Mouse (Mus musculus): ENCODE data around the gene Abhd12b.

The Abhd12b gene

DNA sequence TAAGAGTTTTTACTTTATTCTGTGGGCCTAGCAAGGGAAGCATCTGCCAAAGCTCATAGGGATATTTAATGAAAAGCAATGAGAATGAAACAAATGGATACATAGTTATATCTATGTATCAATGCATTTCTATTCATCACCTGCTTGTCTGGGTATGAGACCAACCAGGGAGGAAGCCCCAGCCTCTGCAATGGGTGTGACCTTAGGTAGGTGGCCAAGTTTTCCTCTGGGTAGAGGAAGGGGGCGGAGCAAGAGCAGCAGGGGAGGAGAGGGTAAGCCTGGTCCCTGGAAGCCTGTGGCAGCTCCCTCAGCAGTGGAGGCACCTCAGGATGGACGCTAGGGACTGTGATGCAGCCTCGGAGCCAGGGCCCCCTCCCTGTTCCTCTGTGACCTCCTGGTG is at the start of gene Abhd12b:
Gene Abhd12b (plus strand): TSS at position 301 of the 400 bp plus-strand sequence.
- H3K27me3 ChIP-seq (ENCODE audit: insufficient read depth, low read length) = peaks cover 14% of the 10 kb centered on the region; the same call in 1 of the 2 replicates
- no peaks in the 10 kb centered on the region for H3K9me3 ChIP-seq (ENCODE audit: low read length)
- no peak for TF ChIP-seq POU5F1 (IDR thresholded peaks at IDR 0.05; ENCODE audit: borderline replicate concordance, low read length)
- TF ChIP-seq CTCF (conservative IDR thresholded peaks at IDR 0.05; ENCODE audit: low read length) = no peak
- TF ChIP-seq NANOG (IDR thresholded peaks at IDR 0.05; ENCODE audit: borderline replicate concordance, low read length) = no peak
- no peaks in the 10 kb centered on the region for H3K36me3 ChIP-seq (ENCODE audit: insufficient read depth, low read length)
- no peak within 1 kb of the TSS for H3K4me3 ChIP-seq (replicated peaks; ENCODE audit: low read length)
- H3K4me1 ChIP-seq (replicated peaks; ENCODE audit: low read depth, low read length) = peaks cover 37% of the 10 kb centered on the region

DNA sequence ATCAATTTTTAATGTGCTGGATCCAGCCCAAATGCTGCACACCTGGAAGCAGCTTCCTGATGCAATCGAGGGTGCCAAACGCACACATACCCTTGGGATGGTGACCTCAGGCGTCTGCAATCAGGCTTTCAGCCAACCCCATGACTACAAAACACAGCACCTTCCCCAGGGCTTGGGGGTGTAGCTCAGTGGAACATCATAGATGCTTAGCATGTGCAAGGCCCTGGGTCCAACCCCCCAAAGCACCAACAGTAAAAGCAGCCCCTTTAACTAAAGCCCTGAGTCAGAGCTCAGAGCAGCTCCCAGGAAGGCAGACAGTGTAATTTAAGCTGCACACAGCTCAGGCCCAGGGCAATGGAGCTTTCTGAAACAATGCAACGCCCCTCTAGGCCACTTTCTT is 49.7 kb upstream of the Abhd12b start:
- no peak overlapping the region for H3K4me3 ChIP-seq (replicated peaks; ENCODE audit: low read length)
- H3K36me3 ChIP-seq (ENCODE audit: insufficient read depth, low read length) = no peaks in the 10 kb centered on the region
- H3K4me1 ChIP-seq (replicated peaks; ENCODE audit: low read depth, low read length) = peaks cover 37% of the 10 kb centered on the region
- no peak for TF ChIP-seq CTCF (conservative IDR thresholded peaks at IDR 0.05; ENCODE audit: low read length)
- no peak for TF ChIP-seq NANOG (IDR thresholded peaks at IDR 0.05; ENCODE audit: borderline replicate concordance, low read length)
- TF ChIP-seq POU5F1 (IDR thresholded peaks at IDR 0.05; ENCODE audit: borderline replicate concordance, low read length) = no peak
- H3K27me3 ChIP-seq (ENCODE audit: insufficient read depth, low read length) = peaks cover 25% of the 10 kb centered on the region
- no peaks in the 10 kb centered on the region for H3K9me3 ChIP-seq (ENCODE audit: low read length)

DNA sequence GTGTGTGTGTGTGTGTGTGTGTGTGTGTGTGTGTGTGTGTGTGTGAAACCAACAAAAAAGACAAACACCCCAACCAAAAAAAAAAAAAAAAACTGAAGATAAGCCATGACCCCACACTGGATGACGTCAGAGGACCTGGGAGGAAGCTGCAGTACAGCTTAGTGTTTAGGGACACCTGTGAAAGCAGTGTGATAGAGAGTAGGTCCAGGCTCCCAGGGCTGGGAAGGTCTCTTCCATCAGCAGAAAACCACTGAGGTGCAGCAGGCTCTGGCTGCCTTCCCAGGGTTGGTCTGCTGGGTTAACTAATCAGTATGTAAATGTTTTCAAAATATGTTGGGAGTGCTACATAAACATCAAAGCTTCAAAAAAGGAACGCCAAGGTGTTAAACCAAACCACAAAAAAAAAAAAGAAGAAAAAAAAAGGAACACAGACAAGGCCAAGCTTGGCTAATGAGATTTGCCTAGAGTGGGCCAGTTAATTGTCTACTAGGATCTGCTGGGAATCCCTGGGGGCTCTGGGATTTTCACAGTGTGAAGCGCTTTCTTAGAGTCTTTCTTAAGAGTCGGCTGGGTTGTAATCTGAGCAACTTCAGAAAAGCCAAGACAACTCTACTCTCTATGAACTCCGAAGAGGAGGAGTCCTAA is 49.0 kb upstream of the Abhd12b start:
- Histone ChIP-seq H3K27me3 (ENCODE audit: insufficient read depth, low read length) (peaks cover 32% of the 10 kb centered on the region), H3K9me3 (ENCODE audit: low read length) (no peaks in the 10 kb centered on the region), H3K36me3 (ENCODE audit: insufficient read depth, low read length) (no peaks in the 10 kb centered on the region), H3K4me1 (replicated peaks; ENCODE audit: low read depth, low read length) (peaks cover 37% of the 10 kb centered on the region), H3K4me3 (replicated peaks; ENCODE audit: low read length) (no peak overlapping the region)
- TF ChIP-seq POU5F1 (IDR thresholded peaks at IDR 0.05; ENCODE audit: borderline replicate concordance, low read length) (no peak), NANOG (IDR thresholded peaks at IDR 0.05; ENCODE audit: borderline replicate concordance, low read length) (no peak), CTCF (conservative IDR thresholded peaks at IDR 0.05; ENCODE audit: low read length) (no peak)

DNA sequence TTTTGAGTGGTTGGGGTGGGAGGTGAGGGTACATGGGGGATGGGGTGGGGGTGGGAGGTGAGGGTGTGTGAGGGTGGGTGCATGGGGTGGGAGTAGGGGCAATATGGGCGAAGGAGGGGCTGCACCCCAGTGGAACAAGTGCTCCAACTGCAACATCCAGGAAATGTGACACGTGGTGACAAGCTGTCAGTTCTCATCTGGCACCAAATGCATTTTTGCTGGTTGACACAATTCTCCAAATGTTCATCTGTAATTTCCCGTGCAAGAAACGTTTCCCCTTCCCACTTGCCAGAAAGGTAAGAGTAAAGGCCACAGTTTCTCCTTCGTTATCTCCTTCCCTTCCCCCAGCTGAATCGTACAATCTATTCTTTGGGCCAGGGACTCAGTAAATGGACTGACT is 48.1 kb upstream of the Abhd12b start:
- peaks cover 42% of the 10 kb centered on the region for H3K27me3 ChIP-seq (ENCODE audit: insufficient read depth, low read length)
- no peak for TF ChIP-seq CTCF (conservative IDR thresholded peaks at IDR 0.05; ENCODE audit: low read length)
- no peak for TF ChIP-seq POU5F1 (IDR thresholded peaks at IDR 0.05; ENCODE audit: borderline replicate concordance, low read length)
- TF ChIP-seq NANOG (IDR thresholded peaks at IDR 0.05; ENCODE audit: borderline replicate concordance, low read length) = no peak
- H3K36me3 ChIP-seq (ENCODE audit: insufficient read depth, low read length) = no peaks in the 10 kb centered on the region
- H3K4me3 ChIP-seq (replicated peaks; ENCODE audit: low read length) = no peak overlapping the region
- no peaks in the 10 kb centered on the region for H3K9me3 ChIP-seq (ENCODE audit: low read length)
- peaks cover 47% of the 10 kb centered on the region for H3K4me1 ChIP-seq (replicated peaks; ENCODE audit: low read depth, low read length)

DNA sequence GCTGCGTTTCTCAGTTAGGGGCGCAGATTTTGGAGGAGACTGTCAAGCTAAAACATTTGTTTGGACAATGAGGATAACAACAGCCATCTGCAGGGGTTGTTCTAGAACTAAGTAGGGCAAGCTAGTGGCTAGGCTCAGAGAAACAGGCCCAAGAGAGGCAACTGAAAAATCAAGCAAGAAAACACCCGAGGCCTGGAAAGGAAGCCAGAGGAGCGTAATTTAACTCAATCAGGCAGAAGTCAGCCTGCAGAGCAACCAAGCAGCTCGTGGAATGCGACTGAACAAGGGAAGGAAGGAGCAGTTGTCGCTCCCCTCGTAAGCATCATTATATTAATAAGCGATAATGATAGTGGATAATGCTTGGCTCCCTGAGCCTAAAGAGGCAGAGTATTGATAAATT is 47.4 kb upstream of the Abhd12b start:
- H3K36me3 ChIP-seq (ENCODE audit: insufficient read depth, low read length) = no peaks in the 10 kb centered on the region
- peaks cover 47% of the 10 kb centered on the region for H3K4me1 ChIP-seq (replicated peaks; ENCODE audit: low read depth, low read length)
- H3K4me3 ChIP-seq (replicated peaks; ENCODE audit: low read length) = no peak overlapping the region
- H3K9me3 ChIP-seq (ENCODE audit: low read length) = no peaks in the 10 kb centered on the region
- TF ChIP-seq NANOG (IDR thresholded peaks at IDR 0.05; ENCODE audit: borderline replicate concordance, low read length) (no peak), POU5F1 (IDR thresholded peaks at IDR 0.05; ENCODE audit: borderline replicate concordance, low read length) (no peak), CTCF (conservative IDR thresholded peaks at IDR 0.05; ENCODE audit: low read length) (no peak)
- peaks cover 48% of the 10 kb centered on the region for H3K27me3 ChIP-seq (ENCODE audit: insufficient read depth, low read length)

DNA sequence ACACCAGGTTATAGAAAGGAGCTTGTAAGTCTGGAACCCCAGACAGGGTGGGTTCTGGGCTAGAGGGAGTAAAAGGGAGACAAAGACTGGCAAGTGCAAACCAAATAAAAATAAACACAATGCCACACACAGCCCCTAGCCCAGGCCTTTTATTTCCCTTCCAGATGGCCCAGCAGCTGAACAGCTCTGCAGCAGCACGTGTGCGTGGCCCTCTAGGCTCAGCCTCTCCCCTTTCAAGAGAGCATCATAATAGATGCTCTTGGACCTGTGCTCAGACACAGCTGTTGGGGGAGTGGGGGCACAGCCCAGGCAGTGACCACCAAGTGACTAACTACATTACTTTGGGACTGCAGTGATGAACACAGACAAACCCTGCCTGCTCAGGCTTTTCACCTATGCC is 45.8 kb upstream of the Abhd12b start:
- TF ChIP-seq CTCF (conservative IDR thresholded peaks at IDR 0.05; ENCODE audit: low read length) (no peak), NANOG (IDR thresholded peaks at IDR 0.05; ENCODE audit: borderline replicate concordance, low read length) (no peak), POU5F1 (IDR thresholded peaks at IDR 0.05; ENCODE audit: borderline replicate concordance, low read length) (no peak)
- H3K27me3 ChIP-seq (ENCODE audit: insufficient read depth, low read length) = peaks cover 62% of the 10 kb centered on the region
- no peaks in the 10 kb centered on the region for H3K36me3 ChIP-seq (ENCODE audit: insufficient read depth, low read length)
- H3K4me3 ChIP-seq (replicated peaks; ENCODE audit: low read length) = no peak overlapping the region
- H3K9me3 ChIP-seq (ENCODE audit: low read length) = no peaks in the 10 kb centered on the region
- peaks cover 44% of the 10 kb centered on the region for H3K4me1 ChIP-seq (replicated peaks; ENCODE audit: low read depth, low read length)

DNA sequence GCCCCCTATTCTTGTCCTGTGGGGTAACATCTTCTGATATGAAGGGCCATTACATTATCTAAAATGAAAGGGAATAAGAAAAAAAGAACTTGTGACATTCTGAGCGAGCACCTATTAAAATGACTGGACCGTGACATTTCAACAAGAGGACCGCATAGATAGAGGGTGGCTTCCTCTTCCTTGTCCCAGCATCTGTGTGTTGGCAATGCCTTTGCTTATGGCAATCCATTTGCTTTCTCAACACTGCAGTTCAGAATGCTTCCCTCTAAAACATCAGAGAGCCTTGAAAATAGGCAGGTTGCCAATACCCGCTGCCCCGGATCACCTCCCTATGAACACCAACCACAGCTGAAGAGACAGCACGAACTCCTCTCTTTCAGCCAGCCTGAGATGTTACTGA is 44.0 kb upstream of the Abhd12b start:
- H3K27me3 ChIP-seq (ENCODE audit: insufficient read depth, low read length) = peaks cover 76% of the 10 kb centered on the region
- no peaks in the 10 kb centered on the region for H3K9me3 ChIP-seq (ENCODE audit: low read length)

DNA sequence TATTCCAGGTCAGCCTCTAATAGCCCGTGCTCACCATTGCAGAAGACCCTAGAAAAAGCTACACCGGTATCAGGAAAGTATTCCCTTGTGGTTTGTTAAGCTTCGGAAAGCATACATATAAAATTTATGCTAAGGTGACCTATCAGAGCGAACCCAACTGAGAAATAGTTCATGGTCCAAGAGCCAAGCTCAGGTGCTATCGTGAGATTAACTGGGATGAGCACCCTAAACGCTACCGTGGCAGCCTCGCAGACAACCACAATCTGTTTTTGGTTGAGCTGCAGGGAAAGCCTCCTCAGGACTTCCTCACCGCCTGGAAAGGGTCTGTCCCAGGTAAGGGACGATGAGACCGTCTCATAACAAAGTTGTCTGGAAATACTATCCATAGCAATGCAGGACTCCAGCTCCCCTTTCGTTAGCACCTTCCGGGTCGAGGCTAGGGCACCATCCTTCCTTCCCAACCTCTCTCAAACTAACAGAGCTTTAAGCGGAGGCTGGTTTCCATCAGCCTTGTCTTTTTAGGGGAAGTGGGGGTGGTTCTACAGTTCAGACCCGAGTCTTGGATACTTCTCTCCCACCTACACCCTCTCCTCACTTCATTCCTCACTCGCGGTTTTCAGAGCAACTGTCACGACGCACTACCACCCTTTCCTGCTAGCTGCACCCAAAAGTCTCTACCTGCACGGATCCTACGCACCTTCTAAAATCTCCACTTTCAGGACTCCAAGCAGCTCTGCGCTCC is 43.4 kb upstream of the Abhd12b start:
- peaks cover 82% of the 10 kb centered on the region for H3K27me3 ChIP-seq (ENCODE audit: insufficient read depth, low read length)
- H3K9me3 ChIP-seq (ENCODE audit: low read length) = no peaks in the 10 kb centered on the region
- TF ChIP-seq CTCF (conservative IDR thresholded peaks at IDR 0.05; ENCODE audit: low read length) (no peak), NANOG (IDR thresholded peaks at IDR 0.05; ENCODE audit: borderline replicate concordance, low read length) (no peak), POU5F1 (IDR thresholded peaks at IDR 0.05; ENCODE audit: borderline replicate concordance, low read length) (no peak)
- H3K4me1 ChIP-seq (replicated peaks; ENCODE audit: low read depth, low read length) = peaks cover 33% of the 10 kb centered on the region
- H3K36me3 ChIP-seq (ENCODE audit: insufficient read depth, low read length) = no peaks in the 10 kb centered on the region
- H3K4me3 ChIP-seq (replicated peaks; ENCODE audit: low read length) = peak overlapping the region; percentile 90

More for the DNA sequence above, 44.0 kb upstream of the Abhd12b start:
- no peak for TF ChIP-seq CTCF (conservative IDR thresholded peaks at IDR 0.05; ENCODE audit: low read length)
- no peak for TF ChIP-seq NANOG (IDR thresholded peaks at IDR 0.05; ENCODE audit: borderline replicate concordance, low read length)
- TF ChIP-seq POU5F1 (IDR thresholded peaks at IDR 0.05; ENCODE audit: borderline replicate concordance, low read length) = no peak
- peaks cover 38% of the 10 kb centered on the region for H3K4me1 ChIP-seq (replicated peaks; ENCODE audit: low read depth, low read length)
- no peaks in the 10 kb centered on the region for H3K36me3 ChIP-seq (ENCODE audit: insufficient read depth, low read length)
- 0 out of 2 replicates have a peak overlapping the region, but pooled peaks have one; percentile 90 for H3K4me3 ChIP-seq (replicated peaks; ENCODE audit: low read length)
